Mouse (Mus musculus): ENCODE results near the gene Pbrm1.

Pbrm1 gene

DNA sequence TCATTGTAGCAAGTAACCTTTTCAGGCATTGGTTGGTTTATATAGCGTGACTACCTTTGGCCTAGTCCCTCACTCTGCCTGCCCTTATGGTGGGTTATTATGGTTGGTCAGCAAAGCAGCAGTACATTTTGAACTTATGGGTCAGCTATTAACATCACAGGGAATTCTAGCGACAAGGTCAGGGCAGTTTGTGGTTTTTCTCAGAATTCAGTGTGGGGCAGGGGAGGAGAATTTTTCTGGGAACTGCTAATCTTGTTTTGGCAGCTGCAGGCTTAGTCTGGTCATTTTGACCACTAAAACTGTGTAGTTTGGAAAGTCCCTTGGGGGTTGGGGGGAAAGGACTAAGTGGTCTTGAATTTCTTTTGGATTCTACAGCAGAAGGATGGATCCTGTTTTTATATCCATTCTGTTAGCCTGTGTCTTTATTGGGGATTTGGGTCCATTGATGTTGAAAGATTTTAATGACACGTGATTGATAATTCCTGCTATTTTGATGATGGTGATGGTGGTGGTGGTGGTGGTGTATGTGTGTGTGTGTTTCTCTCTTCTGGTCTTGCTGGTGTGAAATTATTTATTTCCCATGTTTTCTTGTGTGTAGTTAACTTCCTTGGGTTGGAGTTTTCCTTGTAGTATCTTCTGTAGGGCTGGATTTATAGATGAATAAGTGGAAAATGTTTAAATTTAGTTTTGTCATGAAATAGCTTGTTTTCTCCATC, 60.5 kb downstream of the Pbrm1 start:
- DNase-seq (ENCODE audit: low spot score): peak; percentile 45

DNA sequence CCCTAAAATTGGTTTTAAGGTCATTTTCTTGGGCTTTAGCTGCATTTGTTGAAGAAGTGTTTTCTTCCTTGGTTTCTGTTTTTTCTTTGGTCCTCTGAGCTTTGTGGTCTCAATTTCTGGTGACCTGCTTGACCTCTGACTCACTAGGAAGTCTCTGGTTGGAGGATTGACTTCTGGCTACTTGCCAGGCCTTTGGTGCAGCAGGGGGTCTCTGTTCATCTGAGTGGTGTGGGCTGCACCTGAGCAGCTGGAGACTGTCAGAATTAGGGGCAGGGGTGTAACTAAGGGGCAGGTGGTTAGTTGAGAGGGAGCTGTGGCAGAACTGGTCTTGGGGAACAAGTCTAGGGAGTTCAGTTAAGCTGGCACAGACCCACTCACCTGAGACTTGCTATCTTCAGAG, 62.2 kb downstream of the Pbrm1 start:
- no peak for DNase-seq (ENCODE audit: low spot score)

DNA sequence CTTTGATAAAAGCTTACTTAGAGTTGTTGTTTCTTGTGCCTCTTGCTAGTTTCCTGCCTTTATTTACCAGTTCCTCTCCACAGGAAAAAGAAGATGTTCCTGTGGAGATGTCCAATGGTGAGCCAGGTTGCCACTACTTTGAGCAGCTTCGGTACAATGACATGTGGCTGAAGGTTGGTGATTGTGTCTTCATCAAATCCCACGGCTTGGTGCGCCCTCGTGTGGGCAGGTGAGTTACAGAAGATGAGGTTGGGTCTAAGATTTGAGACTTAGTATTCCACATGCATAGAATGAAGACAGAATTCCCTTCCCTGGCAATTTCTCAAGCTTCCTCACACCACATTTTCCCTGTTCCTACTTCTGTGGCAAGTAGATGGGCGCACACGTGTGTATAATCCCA, 68.5 kb downstream of the Pbrm1 start:
- no peak for DNase-seq (ENCODE audit: low spot score)

DNA sequence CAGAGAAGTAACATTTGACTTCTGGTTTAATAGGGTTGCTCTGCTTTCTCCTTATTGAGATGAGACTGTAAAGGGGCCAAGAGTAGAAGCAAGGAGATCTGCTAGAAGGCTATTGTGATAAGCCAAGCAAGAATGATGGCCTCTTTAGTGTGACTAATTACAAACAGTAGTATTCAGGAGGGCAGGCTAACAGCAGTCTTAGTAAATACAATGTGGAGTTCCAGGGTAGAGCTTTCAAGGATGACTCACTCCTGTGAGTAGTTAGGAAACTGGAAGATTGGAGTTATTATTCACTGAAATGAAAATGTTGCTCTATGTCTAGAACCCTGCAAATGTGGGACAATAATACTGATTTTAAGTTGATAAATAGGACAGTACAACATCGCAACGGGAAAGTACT, 69.6 kb downstream of the Pbrm1 start:
- no peak for DNase-seq (ENCODE audit: low spot score)

DNA sequence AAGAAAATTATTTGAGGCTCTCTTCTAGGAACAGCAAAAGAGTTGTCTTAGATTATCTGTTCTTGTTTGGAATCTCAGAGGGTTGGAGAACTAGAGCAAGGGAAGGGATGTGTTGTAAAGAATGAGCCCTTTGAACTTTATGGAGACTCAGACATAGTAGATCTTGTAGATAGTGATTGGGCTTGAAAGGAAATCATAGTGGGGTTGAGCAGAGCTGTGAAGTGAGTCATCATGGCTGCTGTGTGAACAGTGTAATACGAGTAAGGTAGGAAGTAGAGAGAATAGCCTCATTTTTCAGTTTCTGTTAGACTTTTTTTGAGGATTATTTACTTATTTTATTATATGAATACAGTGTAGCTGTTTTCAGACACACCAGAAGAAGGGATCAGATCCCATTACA, 71.0 kb downstream of the Pbrm1 start:
- no peak for DNase-seq (ENCODE audit: low spot score)

DNA sequence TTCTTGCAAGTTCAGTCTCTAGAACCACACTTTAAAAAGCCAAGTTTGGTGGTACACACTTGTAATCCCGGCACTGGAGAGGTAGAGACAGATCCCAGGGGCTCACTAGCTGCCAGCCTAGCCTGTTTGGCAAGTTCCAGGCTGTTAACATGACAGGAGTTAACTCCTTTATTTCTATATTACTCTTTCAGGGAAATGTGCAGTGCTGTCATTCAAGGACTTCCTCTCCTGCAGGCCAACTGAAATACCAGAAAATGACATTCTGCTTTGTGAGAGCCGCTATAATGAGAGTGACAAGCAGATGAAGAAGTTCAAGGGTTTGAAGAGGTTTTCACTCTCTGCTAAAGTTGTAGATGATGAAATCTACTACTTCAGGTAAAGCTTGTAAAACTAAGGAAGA, 86.2 kb downstream of the Pbrm1 start:
- no peak for DNase-seq (ENCODE audit: low spot score)

DNA sequence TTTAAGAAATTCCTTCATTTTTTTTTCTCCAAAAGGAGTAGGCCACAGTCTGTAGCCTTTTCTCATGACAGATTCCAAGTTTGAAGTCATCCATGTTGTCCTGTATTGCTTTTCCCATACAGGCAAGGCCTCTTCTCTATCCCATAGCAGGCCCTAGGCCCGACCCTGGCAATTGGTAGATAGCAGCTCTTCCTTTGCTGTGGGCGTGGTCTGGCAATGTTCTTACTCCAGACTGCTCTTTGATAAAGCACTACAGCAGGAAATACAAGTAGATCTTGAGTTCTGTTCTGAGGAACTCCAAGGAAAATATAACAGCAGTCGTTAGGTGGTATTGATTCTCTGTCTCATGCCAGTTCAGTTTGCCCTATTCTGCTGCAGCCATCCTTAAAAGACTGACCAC, 91.7 kb downstream of the Pbrm1 start:
- DNase-seq (ENCODE audit: low spot score): peak; percentile 74

DNA sequence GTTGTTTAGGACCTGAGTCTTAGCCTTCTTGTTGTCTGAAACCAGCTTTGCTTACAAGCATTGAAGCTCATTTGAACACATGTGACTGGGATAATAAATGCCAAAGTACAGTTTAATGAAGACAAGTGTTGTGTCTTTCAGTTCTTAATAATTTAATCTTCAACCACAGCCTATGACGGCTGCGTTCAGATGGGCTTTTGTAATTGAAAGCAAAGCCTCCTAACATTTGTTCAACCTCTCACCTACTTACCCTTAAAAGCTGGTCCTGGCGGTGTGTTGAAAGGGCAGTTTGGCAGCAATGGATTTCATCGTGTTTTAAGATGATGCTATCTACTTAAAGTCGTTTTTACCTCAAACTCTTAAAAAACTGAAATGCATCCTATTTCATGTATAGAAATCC, 93.2 kb downstream of the Pbrm1 start:
- DNase-seq (ENCODE audit: low spot score): no peak

DNA sequence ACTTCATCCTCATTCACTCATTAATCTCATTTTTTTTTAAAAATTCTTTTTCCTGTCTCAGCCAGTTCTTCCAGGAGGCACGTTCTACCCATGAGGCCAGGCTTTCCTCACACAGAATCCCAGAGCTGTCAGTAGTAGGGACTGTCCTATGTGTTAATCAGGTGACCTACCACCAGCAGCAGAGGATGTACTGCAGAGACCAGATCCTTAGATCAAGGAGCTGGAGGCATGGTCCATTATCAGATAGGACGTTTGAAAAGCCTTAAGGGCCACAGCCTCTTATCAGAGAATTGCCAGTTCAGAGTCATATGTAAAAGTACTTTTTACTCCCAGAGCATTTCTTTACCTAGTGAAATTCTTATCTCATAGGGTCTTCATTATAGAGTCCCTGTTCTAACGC, 95.1 kb downstream of the Pbrm1 start:
- no peak for DNase-seq (ENCODE audit: low spot score)

DNA sequence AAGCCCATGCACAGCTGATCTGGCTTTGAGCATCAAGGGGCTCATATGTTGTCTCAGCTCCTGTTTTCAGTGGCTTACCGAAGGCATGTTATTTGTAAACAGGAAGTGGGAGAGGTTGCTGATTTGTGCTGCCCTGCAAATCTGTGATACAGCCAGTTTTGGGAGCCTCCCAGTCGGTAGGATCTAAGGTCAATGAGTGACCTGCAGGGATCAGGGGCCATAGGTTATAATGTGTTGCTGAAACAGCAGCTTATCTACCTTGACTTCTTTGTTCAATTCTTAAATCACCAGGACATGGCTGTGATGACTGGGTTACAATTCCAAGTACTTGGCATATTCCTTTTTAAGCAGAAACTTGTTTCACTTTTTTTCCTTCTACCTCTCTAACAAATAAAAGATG, 96.6 kb downstream of the Pbrm1 start:
- no peak for DNase-seq (ENCODE audit: low spot score)

DNA sequence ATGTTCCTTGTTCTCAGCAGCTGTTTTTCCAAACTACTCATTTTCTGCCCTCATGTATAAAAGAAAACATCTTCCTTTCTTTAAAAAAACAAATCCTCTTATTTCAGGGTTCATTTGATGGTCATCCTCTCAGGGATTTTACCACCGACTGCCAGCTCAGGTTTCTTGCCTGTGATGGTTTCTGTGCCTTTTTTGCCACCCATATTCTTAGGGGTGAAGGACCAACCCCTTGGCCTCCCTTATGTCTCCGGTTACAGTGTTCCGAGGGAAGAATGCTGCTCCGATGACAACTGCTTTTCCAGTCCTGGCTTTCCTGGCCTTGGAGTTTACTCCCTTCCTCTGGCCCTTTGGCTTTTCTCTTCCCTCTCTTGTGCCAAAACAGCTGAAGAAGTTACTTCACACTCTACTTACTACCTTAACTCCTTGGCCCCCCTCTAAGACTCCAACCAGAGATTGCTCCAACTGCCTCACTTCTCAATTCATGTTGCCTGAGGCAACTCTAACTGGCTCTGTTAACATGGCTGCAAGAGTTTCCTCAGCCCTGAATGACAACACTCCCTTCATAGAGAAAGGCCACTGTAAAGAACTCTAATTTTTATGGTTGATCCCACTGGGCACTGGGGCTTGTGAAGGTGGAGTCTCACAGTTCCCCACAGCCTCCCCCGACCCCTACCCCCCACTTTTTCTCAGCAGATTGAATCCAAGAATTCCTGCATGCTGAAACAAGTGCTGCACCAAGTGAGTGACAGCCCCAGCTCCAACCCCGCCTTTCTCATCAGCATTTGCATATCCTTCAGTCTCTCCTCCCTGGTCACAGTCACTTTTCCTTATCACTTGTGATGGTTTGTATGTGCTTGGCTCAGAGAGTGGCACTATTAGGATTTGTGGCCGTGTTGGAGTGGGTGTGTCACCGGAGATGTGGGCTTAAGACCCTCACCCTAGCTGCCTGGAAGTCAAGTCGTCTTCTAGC, 106.5 kb downstream of the Pbrm1 start:
- DNase-seq (ENCODE audit: low spot score): peak; percentile 56

DNA sequence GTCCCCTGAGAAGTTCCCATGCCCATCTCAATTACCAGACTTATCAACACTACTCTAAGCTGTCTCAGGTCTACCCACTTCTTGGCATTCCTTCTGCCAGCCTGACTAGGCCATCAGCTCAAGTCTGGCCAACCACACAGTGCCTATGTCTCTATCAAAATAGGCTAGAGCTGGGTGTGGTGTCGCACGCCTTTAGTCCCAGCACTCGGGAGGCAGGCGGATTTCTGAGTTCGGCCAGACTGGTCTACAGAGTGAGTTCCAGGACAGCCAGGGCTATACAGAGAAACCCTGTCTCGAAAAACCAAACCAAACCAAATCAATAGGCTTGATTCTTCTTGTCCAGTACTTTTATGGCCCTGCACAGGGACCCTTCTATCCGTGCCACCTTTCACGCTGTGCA, 107.9 kb downstream of the Pbrm1 start:
- DNase-seq (ENCODE audit: low spot score): peak; percentile 42

DNA sequence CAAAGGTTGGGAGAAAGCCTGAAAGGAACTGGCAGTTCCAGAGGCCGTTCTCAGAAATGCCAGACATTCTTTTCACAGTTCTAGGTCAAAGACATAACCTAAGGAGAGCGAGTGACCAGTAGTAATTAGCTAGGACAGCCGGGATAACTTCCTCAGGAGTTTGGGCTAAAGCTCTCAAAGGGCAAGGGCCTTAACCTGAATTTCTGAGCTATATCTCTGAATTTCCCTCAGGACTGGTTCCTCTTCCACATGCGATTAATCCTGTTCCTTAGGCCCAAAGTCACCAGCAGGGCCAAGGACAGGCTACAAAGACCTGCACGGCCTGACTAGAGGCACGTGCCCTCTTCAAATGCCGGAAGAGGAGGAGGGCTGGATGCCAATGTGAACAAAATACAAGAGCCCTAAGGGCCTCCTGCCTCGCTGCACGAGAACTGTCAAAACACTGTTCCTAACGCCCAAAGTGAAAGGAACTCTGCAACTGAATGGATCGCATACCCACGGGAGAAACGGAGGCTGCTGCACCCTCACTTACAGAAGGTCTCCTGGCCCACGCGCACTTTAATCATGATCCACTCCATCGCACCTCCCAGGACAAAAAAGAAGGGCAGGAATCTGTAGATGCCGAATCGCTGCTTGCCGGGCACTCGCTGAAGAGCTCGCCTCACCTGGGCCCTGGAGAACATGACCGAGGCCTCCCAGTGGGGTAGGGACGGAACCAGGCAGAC, 109.3 kb downstream of the Pbrm1 start:
- DNase-seq (ENCODE audit: low spot score): peak; percentile 50

DNA sequence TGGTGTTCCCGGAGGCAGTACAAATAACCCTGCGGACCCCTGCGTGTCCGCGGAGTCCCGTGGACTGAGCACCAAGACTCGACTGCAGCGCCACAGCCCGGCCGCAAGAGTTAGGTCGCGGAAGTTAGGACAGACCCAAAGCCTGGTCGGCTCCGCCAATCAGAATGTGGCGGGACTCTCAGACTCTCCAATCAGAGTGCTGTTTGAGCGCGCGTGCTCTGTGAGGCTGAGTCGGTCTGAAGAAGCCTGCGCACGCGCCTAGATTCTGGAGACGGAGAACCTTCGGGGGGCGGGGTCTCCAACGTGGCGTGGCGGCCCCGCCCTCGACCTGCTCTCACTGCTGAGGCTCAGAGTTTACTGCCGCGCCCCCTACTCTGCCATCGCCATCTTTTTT, 109.9 kb downstream of the Pbrm1 start, which contains the start of gene Smim4:
Smim4 (minus strand) TSS at position 131 of the 394 bp plus-strand sequence.
- DNase-seq (ENCODE audit: low spot score): peak; percentile 99

DNA sequence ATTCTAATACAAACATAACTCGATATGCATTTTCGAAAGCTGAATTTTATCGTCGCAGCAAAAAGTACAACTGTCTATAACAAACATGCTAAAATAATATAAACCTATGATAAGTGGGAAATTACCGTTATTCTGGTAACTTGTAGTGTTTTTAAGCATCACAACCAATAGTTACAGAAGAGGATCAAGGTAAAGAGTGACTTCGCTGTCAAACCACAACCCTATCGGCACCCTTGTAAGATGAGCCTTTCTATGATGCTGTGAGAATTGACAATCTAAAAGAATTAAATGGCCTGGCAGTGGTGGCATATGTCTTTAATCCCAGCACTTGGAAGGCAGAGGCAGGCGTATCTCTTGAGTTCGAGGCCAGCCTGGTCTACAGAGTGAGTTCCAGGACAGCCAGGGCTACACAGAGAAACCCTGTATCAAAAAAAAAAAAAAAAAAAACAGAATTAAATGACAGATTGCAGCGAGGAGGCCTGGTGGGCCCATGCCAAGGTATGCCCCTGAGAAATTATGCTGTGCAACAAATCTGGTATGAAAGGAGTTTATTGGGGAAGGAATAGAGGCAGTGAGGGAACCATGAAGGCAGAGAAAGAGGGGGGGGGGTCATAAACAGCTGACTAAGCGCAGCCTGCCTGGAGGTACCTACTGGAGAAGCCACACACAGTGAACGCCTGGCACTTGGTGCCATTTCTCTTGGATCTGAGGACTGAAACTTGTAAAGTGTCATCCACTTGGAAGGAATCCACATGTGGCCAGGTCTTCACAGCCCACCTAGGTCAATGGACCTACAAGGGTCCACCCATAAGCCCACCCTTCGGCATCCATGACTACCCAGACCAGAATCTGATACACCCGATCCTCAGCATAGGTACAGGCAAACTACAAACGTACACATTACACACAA, 110.6 kb downstream of the Pbrm1 start:
- no peak for DNase-seq (ENCODE audit: low spot score)

DNA sequence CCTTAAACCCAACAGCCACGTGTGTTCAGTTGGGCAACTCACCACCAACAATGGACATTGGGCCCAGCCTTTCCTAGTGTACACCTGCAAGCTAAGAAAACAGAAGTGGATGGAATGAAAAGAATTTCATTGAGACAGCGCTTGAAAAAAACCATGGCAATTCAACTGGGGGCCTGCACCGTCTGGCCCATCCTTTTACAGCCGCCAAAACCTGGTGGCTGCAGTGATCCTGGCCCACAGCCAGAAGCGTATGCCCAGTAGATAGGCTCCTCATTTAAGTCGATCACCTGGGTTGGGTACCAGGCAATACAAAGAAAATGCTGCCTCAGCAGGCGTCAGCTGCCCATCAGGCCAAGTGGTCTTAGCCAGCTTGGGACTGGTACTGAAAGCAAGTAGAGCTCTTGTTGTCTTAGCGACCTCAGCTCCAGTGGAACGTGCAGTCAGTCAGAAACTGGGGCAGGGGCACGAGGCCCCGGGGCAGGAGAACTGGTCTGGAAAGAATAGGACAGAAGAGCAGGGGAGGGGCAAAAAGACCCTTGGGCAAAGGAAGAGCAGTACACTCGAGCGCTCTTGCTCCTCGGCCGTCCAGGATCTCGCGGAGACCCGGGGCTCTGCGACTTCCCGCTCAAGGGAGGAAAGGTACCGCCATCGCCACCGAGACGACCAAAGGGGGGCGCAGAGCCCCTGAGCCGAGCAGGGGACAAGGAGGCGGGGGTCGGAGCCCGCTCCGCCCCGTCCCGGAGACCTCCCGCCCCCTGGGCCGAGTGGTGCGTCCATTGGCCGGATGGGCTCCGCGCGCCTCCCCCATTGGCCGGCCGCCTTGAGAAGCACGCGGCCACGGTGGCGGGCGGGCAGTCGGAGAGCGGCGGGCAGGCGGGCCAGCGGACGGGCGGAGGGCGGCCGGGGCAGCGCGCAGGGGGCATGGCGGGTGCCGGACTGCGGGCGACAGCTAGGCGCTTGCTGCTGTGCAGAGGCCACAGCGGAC, 111.6 kb downstream of the Pbrm1 start, which contains the start of gene Nt5dc2:
Nt5dc2 (plus strand) TSS at position 818 of the 985 bp plus-strand sequence.
- DNase-seq (ENCODE audit: low spot score): peak; percentile 68

DNA sequence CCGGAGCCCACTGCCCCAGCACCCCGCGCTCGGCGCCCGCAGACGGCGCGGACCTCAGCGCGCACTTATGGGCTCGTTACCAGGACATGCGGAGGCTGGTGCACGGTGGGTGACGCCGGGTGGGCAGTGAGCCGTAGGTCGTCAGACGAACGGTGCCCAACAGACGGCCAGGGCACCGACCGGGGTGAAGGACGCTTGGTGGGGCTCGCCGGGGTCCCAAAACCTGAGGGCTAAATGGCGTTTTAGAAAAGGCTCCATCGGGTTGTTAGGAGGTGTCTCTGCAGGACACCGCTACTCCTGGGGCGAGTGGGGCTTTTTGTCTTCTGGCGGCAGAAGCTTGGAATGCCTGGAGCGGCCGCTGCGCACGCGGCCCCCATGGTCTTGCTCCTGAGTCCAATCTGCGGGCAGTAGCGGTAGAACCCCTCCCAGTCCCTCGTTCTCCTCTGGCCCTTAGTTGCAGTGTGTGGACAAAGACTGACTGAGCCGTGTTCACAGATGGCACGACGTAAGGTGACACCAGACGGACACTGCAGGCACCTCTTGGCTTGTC, 112.4 kb downstream of the Pbrm1 start:
- DNase-seq (ENCODE audit: low spot score): peak; percentile 32

DNA sequence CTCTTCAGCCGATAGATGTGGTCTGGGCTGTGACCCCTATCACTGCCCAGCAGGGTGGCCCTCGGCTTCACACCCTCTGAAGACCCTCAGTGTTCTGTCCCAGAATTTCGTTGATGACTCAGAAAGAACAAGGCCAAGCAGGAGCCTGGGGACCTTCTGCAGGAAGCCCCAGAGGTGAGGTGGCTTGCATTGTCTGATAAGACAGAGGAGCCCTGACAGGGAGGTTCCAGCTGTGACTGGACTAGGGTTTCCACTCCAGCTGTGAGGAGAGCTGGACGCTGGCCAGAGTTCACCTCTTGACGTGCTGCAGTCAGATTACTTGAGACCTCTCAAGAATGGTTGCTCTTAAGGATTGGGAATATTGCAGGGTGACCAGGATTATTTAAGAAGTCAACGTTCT, 113.1 kb downstream of the Pbrm1 start:
- DNase-seq (ENCODE audit: low spot score): peak; percentile 45

DNA sequence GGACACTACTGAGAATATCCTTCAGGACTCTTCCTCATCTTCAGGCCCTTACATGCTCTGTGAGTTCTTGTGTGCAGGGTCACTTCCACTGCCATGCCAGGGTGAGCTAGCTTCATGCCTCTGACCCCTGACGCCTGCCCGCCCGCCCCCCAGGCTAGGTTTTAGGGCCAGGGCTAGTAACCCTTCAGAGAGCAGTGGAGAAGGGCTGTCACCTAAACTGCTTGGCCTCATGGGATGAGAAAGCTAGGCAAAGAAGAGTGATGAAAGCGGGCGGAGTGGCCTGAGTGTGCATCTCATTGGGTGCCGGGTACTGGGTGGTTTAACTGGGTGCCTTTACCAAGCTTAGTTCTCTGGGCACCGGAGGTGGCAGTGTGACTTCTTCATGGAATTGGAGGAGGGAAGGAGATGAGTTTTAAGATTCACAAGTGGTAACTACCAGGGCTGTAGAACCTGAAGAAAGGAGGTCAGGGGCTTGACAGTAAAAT, 113.6 kb downstream of the Pbrm1 start:
- DNase-seq (ENCODE audit: low spot score): peak; percentile 53
